Mouse (Mus musculus) layer of hippocampus, adult 8-10 months (tissue): ENCODE measurements around the gene Nfx1. TPM values are rescaled to one million over a fixed set of nuclear protein-coding genes. Genes with fewer than 3 reads are reported as not detected.

Experiments
- microRNA-seq, 2 experiments: library from miRNA; unstranded; fragments of <30 nt; microRNA quantifications; one replicate each; pipeline ENCODE4 v1.2.0; 2022
- total RNA-seq, 4 experiments: library from RNA; stranded (reverse); gene quantifications; 2 replicates each; pipeline ENCODE4 v1.2.4; 2022

The Nfx1 gene
- total RNA-seq, 4 experiments from 2014 or later: 69.6 to 78.0 (median 76.1) TPM

Small RNA genes within 50 kb of the gene (microRNA-seq; reads per million reads assigned to microRNA genes)
- 0.32 to 0.76 reads per million in 2 experiments for gene Mir3094

Other genes with a start within 250 kb of the Nfx1 start
- gene Dnaja1, start 248.8 kb upstream of the Nfx1 start, total RNA-seq: 100 to 1,000 TPM; 263 to 275 (median 274) TPM
- 10 to 100 TPM; 49.7 to 57.4 (median 54.0) TPM for gene Smu1, start 213.0 kb upstream of the Nfx1 start, total RNA-seq
- 10 to 100 TPM in 2 of 4 experiments, 1 to 10 TPM in 2; 6.7 to 13.0 (median 9.0) TPM for gene B4galt1, start 116.9 kb upstream of the Nfx1 start, total RNA-seq
- gene Spink4, start 50.9 kb upstream of the Nfx1 start, total RNA-seq: not detected
- gene Bag1, start 22.6 kb upstream of the Nfx1 start, total RNA-seq: 100 to 1,000 TPM; 134 to 161 (median 142) TPM
- 10 to 100 TPM; 67.5 to 80.0 (median 74.2) TPM for gene Chmp5, start 22.5 kb upstream of the Nfx1 start, total RNA-seq
- not detected for gene Aqp7, start 77.2 kb downstream of the Nfx1 start, total RNA-seq
- gene Aqp3, start 127.3 kb downstream of the Nfx1 start, total RNA-seq: not detected
- 100 to 1,000 TPM; 101 to 113 (median 103) TPM for gene Nol6, start 153.5 kb downstream of the Nfx1 start, total RNA-seq
- 10 to 100 TPM; 76.8 to 93.6 (median 82.0) TPM for gene Ube2r2, start 164.8 kb downstream of the Nfx1 start, total RNA-seq